Mouse (Mus musculus) heart, embryonic 12.5 days (tissue): ENCODE data around the gene Limk1. TPM values are rescaled to one million over a fixed set of nuclear protein-coding genes. Genes with fewer than 3 reads are reported as not detected.

Source experiments
- ATAC-seq: fragments of 200-750 bp; cut with Nextera tagmentation; 2 replicates; pipeline ENCODE4 v1.8.0; 2017; ENCODE audit warnings: moderate TSS enrichment, moderate library complexity; ENCODE audit not compliant: insufficient number of reproducible peaks, low FRiP score
- H3K27ac ChIP-seq: fragments of 300-500 bp; sonication (generic); 2 replicates; pipeline ENCODE4 v1.5.1; 2016; ENCODE audit warnings: mild to moderate bottlenecking, moderate library complexity; ENCODE audit not compliant: poor library complexity, severe bottlenecking
- H3K27me3 ChIP-seq: fragments of 300-500 bp; sonication (generic); replicated peaks from 2 replicates; pipeline ENCODE4 v1.6.1; 2016; ENCODE audit warnings: mild to moderate bottlenecking, moderate library complexity
- H3K36me3 ChIP-seq: fragments of 300-500 bp; sonication (generic); 2 replicates; pipeline ENCODE4 v1.6.1; 2016; ENCODE audit warnings: mild to moderate bottlenecking, moderate library complexity
- H3K4me1 ChIP-seq: fragments of 300-500 bp; sonication (generic); replicated peaks from 2 replicates; pipeline ENCODE4 v1.6.1; 2016; ENCODE audit warnings: mild to moderate bottlenecking
- H3K4me2 ChIP-seq: fragments of 300-500 bp; sonication (generic); 2 replicates; pipeline ENCODE4 v1.6.1; 2016; ENCODE audit warnings: mild to moderate bottlenecking, moderate library complexity
- H3K4me3 ChIP-seq: fragments of 300-500 bp; sonication (generic); 2 replicates; pipeline ENCODE4 v1.5.1; 2016; ENCODE audit warnings: mild to moderate bottlenecking
- H3K9ac ChIP-seq: fragments of 300-500 bp; sonication (generic); 2 replicates; pipeline ENCODE4 v1.6.1; 2016; ENCODE audit warnings: mild to moderate bottlenecking, moderate library complexity
- H3K9me3 ChIP-seq: fragments of 300-500 bp; sonication (generic); replicated peaks from 2 replicates; pipeline ENCODE4 v1.6.1; 2016; ENCODE audit warnings: mild to moderate bottlenecking, moderate library complexity
- WGBS: fragments of 180-500 bp; shearing (Covaris S2); methylation state at CpG from one replicate; pipeline ENCODE4 v1.1.7; 2016; 5-methylcytosine and 5-hydroxymethylcytosine counted together
- polyA plus RNA-seq: library from polyadenylated mRNA; unstranded; fragments of >200 nt; fragmentation: Nextera tagmentation; extraction: Ambion mirVana; gene quantifications from 2 replicates; pipeline ENCODE4 v1.2.1, GENCODE M21; 2016

Limk1 gene
- polyA plus RNA-seq, 1 experiment from 2014 or later = 4.4 TPM

DNA sequence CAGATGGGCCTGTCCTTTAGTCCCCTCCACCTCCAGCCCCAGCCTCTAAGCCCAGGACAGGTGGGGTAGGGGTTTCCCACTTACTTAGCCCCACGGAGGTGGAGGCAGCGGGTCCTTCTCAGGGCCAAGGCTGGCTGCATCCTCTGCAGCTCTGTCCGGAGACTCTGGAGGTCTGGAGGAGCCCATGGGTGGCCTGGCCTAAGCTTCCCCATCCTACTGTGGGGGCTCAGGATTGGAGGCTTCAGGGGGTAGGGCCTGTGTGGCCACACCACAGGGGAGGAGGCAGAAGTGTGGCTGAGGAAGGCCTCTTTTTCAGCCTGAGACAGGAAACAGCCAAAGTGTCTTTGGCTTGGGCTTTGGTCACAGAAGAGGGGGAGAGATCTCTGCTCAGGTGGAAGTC, 10.4 kb downstream of the Limk1 start:
- Histone ChIP-seq H3K4me3 (no peak overlapping the region), H3K4me2 (no peak overlapping the region)

DNA sequence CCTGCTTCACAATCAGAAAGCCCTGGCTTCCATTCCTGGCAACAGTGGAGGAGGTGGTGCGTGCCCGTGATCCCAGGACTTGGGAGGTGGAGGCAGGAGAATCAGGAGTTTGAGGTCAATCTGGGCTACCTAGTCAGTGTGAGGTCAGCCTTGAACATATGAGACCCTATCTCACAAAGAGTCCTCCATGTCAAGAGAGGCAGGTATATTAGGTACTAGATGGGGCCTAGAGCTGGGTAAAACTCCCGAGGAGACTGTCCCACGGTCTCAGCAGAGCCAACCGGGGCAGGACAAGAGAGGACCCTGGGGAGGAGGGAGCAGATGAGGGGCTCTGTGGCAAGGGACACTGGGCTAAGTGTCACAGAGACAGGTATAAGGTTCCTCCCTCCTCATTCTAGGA, 10.9 kb downstream of the Limk1 start:
- no peak overlapping the region for H3K4me3 ChIP-seq
- WGBS = 78% methylated on average over 5 of the region's 5 CpGs
- no peak for ATAC-seq

More for the DNA sequence above, 10.4 kb downstream of the Limk1 start:
- Histone ChIP-seq H3K9ac (no peak overlapping the region), H3K36me3 (peaks cover 6% of the 10 kb centered on the region; the same call in 1 of the 2 replicates), H3K27ac (no peak overlapping the region), H3K27me3 (no peaks in the 10 kb centered on the region), H3K4me1 (peaks cover 65% of the 10 kb centered on the region), H3K9me3 (no peaks in the 10 kb centered on the region)
- WGBS = 75% methylated on average over 3 of the region's 3 CpGs
- ATAC-seq = no peak

GRCm38 (mm10) chr5:134675956-134676759, 12.2 kb downstream of the Limk1 start:
- peaks cover 62% of the 10 kb centered on the region for H3K4me1 ChIP-seq
- peak overlapping the region; percentile 37 for H3K4me3 ChIP-seq
- WGBS = 3% methylated on average over 14 of the region's 14 CpGs
- H3K27me3 ChIP-seq = no peaks in the 10 kb centered on the region
- H3K27ac ChIP-seq = peak overlapping the region; percentile 80
- peak overlapping the region; percentile 67 for H3K9ac ChIP-seq
- ATAC-seq = peak; percentile 87
- peaks cover 19% of the 10 kb centered on the region for H3K36me3 ChIP-seq
- H3K4me2 ChIP-seq = peak overlapping the region; percentile 70
- H3K9me3 ChIP-seq = no peaks in the 10 kb centered on the region

More for the DNA sequence above, 10.9 kb downstream of the Limk1 start:
- peaks cover 65% of the 10 kb centered on the region for H3K4me1 ChIP-seq
- H3K27ac ChIP-seq = 0 out of 2 replicates have a peak overlapping the region, but pooled peaks have one; percentile 80
- H3K9me3 ChIP-seq = no peaks in the 10 kb centered on the region
- peak overlapping the region; percentile 70; the same call in 1 of the 2 replicates for H3K4me2 ChIP-seq
- no peaks in the 10 kb centered on the region for H3K27me3 ChIP-seq
- peaks cover 8% of the 10 kb centered on the region; the same call in 1 of the 2 replicates for H3K36me3 ChIP-seq
- H3K9ac ChIP-seq = no peak overlapping the region

DNA sequence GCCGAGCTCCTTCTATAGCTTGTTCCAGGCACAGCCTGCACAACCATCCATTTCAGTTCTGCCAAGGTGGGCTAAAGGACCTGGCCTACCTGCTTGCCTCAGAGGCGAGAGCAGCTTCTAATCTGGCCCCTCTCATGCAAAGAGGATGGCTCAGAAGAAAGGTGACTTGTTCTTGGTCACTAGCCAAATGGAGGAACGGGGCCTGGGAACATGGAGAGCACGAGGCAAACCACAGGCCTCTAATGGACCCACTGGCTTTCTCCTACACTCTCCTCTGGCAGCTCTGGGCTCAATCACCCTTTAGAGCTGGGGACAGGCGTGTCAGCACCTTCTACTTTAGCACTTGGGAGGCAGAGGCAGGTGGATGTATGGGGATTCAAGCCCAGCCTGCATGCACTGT, 13.4 kb downstream of the Limk1 start:
- 54% methylated on average over 5 of the region's 5 CpGs for WGBS
- ATAC-seq = no peak
- no peaks in the 10 kb centered on the region for H3K9me3 ChIP-seq
- H3K9ac ChIP-seq = peak overlapping the region; percentile 67; the same call in 1 of the 2 replicates
- H3K4me2 ChIP-seq = peak overlapping the region; percentile 70; the same call in 1 of the 2 replicates
- H3K36me3 ChIP-seq = peaks cover 25% of the 10 kb centered on the region
- no peaks in the 10 kb centered on the region for H3K27me3 ChIP-seq
- H3K27ac ChIP-seq = peak overlapping the region; percentile 80; the same call in 1 of the 2 replicates
- no peak overlapping the region for H3K4me3 ChIP-seq
- H3K4me1 ChIP-seq = peaks cover 50% of the 10 kb centered on the region

DNA sequence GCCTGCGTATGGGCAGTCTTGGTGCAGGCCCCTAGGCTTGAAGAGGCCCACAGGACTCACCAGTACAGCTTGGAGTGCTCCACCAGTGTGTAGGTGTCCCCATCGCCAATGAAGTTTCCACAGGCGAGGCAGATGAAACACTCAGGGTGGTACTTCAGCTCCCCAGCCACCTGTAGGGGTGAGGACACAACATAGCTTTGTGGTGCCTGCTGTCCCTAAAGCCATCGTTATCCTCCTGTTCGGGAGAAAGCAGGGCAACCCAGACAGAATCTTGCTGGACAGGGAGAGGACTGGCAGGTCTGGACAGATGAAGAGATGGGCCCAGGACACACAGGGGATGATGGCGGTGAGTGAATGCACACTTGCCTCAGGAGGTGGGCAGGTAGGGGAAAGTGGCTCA, 15.8 kb downstream of the Limk1 start:
- no peak overlapping the region for H3K27ac ChIP-seq
- H3K9me3 ChIP-seq = no peaks in the 10 kb centered on the region
- H3K4me2 ChIP-seq = no peak overlapping the region
- H3K4me1 ChIP-seq = peaks cover 31% of the 10 kb centered on the region
- peaks cover 45% of the 10 kb centered on the region for H3K36me3 ChIP-seq
- 88% methylated on average over 6 of the region's 6 CpGs for WGBS
- H3K9ac ChIP-seq = no peak overlapping the region
- H3K27me3 ChIP-seq = no peaks in the 10 kb centered on the region
- no peak for ATAC-seq
- H3K4me3 ChIP-seq = no peak overlapping the region

DNA sequence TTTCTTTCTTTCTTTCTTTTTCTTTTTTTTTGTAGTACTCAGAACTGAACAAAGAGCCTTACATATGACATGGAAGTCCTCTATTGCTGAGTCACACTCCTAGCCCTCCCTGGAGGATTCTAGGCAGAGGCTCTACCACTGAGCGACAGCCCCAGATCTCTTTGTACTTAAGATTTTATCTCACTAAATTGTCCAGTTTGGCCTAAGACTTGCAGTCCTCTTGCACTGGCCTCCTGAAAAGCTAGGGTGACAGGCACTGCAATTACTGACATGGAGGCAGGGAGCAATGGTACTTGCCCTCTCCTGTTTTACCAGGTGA, 16.2 kb downstream of the Limk1 start:
- Histone ChIP-seq H3K4me2 (no peak overlapping the region), H3K4me1 (peaks cover 27% of the 10 kb centered on the region), H3K27me3 (no peaks in the 10 kb centered on the region), H3K27ac (no peak overlapping the region), H3K4me3 (no peak overlapping the region), H3K9me3 (no peaks in the 10 kb centered on the region), H3K9ac (no peak overlapping the region), H3K36me3 (peaks cover 50% of the 10 kb centered on the region)
- ATAC-seq = no peak
- WGBS = 81% methylated on average over 1 of the region's 1 CpGs

- Histone ChIP-seq H3K36me3 (peaks cover 53% of the 10 kb centered on the region), H3K27me3 (no peaks in the 10 kb centered on the region), H3K4me1 (peaks cover 21% of the 10 kb centered on the region), H3K4me2 (no peak overlapping the region), H3K27ac (no peak overlapping the region), H3K9ac (no peak overlapping the region), H3K9me3 (no peaks in the 10 kb centered on the region), H3K4me3 (no peak overlapping the region)
- no peak for ATAC-seq
- 78% methylated on average over 17 of the region's 17 CpGs for WGBS
These were observed 16.8 kb downstream of the Limk1 start for GRCm38 (mm10) chr5:134671335-134672197.

DNA sequence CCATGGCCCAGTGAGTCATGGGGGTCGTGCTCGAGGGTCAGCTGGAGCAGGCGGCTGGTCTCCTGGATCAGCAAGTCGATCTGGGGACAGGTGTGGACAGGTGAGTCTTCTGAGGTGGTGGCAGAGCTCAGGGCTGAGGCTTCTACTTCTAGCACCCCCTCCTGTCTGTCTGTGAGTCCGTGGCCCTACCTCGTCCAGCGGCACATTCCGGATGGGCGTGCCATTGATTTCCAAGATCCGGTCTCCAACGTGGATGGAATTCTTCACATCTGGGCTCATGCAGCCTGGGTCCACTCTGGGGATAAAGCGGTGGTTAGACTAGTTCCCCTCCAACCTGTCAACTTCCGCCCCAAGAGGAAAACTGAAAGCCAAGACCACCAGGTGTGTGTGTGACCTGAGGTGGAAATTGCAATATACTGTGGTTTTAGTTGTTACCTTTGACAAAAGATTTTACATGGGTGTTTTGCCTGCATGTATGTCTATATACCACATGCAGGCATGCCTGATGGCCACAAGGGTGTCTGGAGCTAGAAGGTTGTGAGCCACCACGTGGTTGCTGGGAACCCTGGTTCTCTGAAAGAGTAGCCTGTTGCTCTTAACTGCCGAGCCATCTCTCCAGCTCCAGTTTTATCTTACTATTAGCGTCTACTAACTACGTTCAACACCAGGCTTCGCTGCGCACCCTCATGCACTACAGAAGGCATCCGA, 19.2 kb downstream of the Limk1 start:
- no peak overlapping the region for H3K27ac ChIP-seq
- 70% methylated on average over 20 of the region's 20 CpGs for WGBS
- H3K9ac ChIP-seq = no peak overlapping the region
- H3K4me3 ChIP-seq = no peak overlapping the region
- H3K4me1 ChIP-seq = no peaks in the 10 kb centered on the region
- H3K27me3 ChIP-seq = no peaks in the 10 kb centered on the region
- no peaks in the 10 kb centered on the region for H3K9me3 ChIP-seq
- no peak for ATAC-seq
- no peak overlapping the region for H3K4me2 ChIP-seq
- H3K36me3 ChIP-seq = peaks cover 72% of the 10 kb centered on the region

- Histone ChIP-seq H3K27me3 (no peaks in the 10 kb centered on the region), H3K9me3 (no peaks in the 10 kb centered on the region), H3K9ac (no peak overlapping the region), H3K4me1 (no peaks in the 10 kb centered on the region), H3K4me2 (no peak overlapping the region), H3K27ac (no peak overlapping the region), H3K4me3 (no peak overlapping the region), H3K36me3 (peaks cover 77% of the 10 kb centered on the region)
- 44% methylated on average over 8 of the region's 8 CpGs for WGBS
- no peak; the same call in 1 of the 2 replicates for ATAC-seq
These were observed 19.9 kb downstream of the Limk1 start for GRCm38 (mm10) chr5:134668495-134668894.

- 76% methylated on average over 4 of the region's 4 CpGs for WGBS
- Histone ChIP-seq H3K27ac (no peak overlapping the region), H3K4me3 (no peak overlapping the region), H3K9me3 (no peaks in the 10 kb centered on the region), H3K27me3 (0 out of 2 replicates have a peak, but pooled peaks cover 5% of the 10 kb centered on the region), H3K4me1 (no peaks in the 10 kb centered on the region; the same call in 1 of the 2 replicates), H3K4me2 (no peak overlapping the region), H3K9ac (no peak overlapping the region), H3K36me3 (peaks cover 38% of the 10 kb centered on the region)
- no peak for ATAC-seq
These were observed 31.7 kb downstream of the Limk1 start for GRCm38 (mm10) chr5:134656708-134657107.
